Mouse (Mus musculus) olfactory bulb, adult 2 months (tissue): Measurements from ENCODE around the gene Suclg1. TPM values are rescaled to one million over a fixed set of nuclear protein-coding genes. Genes with fewer than 3 reads are reported as not detected.
A peak's percentile ranks its signal among the peaks of the same experiment; 100 is the strongest.

Experiments used
- H3K27ac ChIP-seq: fragments of 200-500 bp; 2 replicates; pipeline ENCODE4 v1.5.1; 2012; ENCODE audit warnings: low read depth, low read length; ENCODE audit not compliant: insufficient read depth
- H3K4me1 ChIP-seq: fragments of 200-500 bp; 2 replicates; pipeline ENCODE4 v1.6.1; 2012; ENCODE audit warnings: low read length; ENCODE audit not compliant: control insufficient read depth, insufficient read depth
- H3K4me3 ChIP-seq: fragments of 200-500 bp; 2 replicates; pipeline ENCODE4 v1.5.1; 2012; ENCODE audit warnings: mild to moderate bottlenecking, low read depth, low read length, moderate library complexity; ENCODE audit not compliant: insufficient read depth
- CTCF ChIP-seq: fragments of 200-500 bp; IDR thresholded peaks from 2 replicates; pipeline ENCODE4 v1.5.1; 2012; ENCODE audit warnings: low read depth, mild to moderate bottlenecking, low read length, moderate library complexity; ENCODE audit not compliant: insufficient read depth
- POLR2A ChIP-seq: fragments of 200-500 bp; IDR thresholded peaks from 2 replicates; pipeline ENCODE4 v1.6.1; 2012; ENCODE audit warnings: mild to moderate bottlenecking, low read depth, low read length, moderate library complexity; ENCODE audit not compliant: insufficient read depth
- WGBS: fragments of 180-500 bp; shearing (Covaris S2); methylation state at CpG from one replicate; pipeline ENCODE4 v1.1.7; 2018; 5-methylcytosine and 5-hydroxymethylcytosine counted together
- polyA plus RNA-seq: library from polyadenylated mRNA; stranded (reverse); fragments of >200 nt; gene quantifications from 2 replicates; pipeline ENCODE4 v1.2.4, GENCODE M21; 2012; ENCODE audit warnings: low replicate concordance; ENCODE audit not compliant: missing spikeins, insufficient read depth, insufficient read length

Suclg1 gene
- 604 TPM in 1 of 2 replicates, not detected in the other for polyA plus RNA-seq

- under 1% methylated on average over 58 of the region's 58 CpGs for WGBS
- peak within 1 kb of the TSS; percentile 95 for H3K27ac ChIP-seq
- H3K4me3 ChIP-seq = peak within 1 kb of the TSS; percentile 65
- TF ChIP-seq POLR2A (peak; percentile 64), CTCF (no peak)
- peaks cover 6% of the 10 kb centered on the region for H3K4me1 ChIP-seq
Measured at GRCm38 (mm10) chr6:73248237-73249048, at the start of gene Suclg1. TSS of gene Suclg1 (plus strand) at chr6:73248382.

- Histone ChIP-seq H3K27ac (no peak overlapping the region), H3K4me3 (no peak overlapping the region), H3K4me1 (no peaks in the 10 kb centered on the region)
- WGBS = 81% methylated on average over 2 of the region's 2 CpGs
- no peak for TF ChIP-seq POLR2A
Measured at GRCm38 (mm10) chr6:73203724-73204123, 44.5 kb upstream of the Suclg1 start.

- no peak for TF ChIP-seq CTCF
- no peak for TF ChIP-seq POLR2A
- no peaks in the 10 kb centered on the region for H3K4me1 ChIP-seq
- no peak overlapping the region for H3K4me3 ChIP-seq
- H3K27ac ChIP-seq = no peak overlapping the region
- WGBS = 85% methylated on average over 4 of the region's 4 CpGs
Measured at GRCm38 (mm10) chr6:73204937-73205336, 43.2 kb upstream of the Suclg1 start.

GRCm38 (mm10) chr6:73209598-73209997 is 38.6 kb upstream of the Suclg1 start:
- no peak overlapping the region for H3K4me3 ChIP-seq
- no peaks in the 10 kb centered on the region for H3K4me1 ChIP-seq
- WGBS = 85% methylated on average over 6 of the region's 6 CpGs
- TF ChIP-seq POLR2A = no peak
- TF ChIP-seq CTCF = no peak
- no peak overlapping the region for H3K27ac ChIP-seq

GRCm38 (mm10) chr6:73210445-73210972 is 37.7 kb upstream of the Suclg1 start:
- Histone ChIP-seq H3K4me1 (no peaks in the 10 kb centered on the region), H3K4me3 (no peak overlapping the region), H3K27ac (no peak overlapping the region)
- WGBS = 88% methylated on average over 4 of the region's 4 CpGs
- TF ChIP-seq POLR2A = no peak
- no peak for TF ChIP-seq CTCF

- WGBS = 94% methylated on average over 3 of the region's 3 CpGs
Measured at GRCm38 (mm10) chr6:73211036-73211435, 37.1 kb upstream of the Suclg1 start.

GRCm38 (mm10) chr6:73211602-73212001 is 36.6 kb upstream of the Suclg1 start:
- Histone ChIP-seq H3K27ac (no peak overlapping the region), H3K4me1 (no peaks in the 10 kb centered on the region), H3K4me3 (no peak overlapping the region)
- no peak for TF ChIP-seq POLR2A
- no peak for TF ChIP-seq CTCF

More at GRCm38 (mm10) chr6:73211036-73211435, 37.1 kb upstream of the Suclg1 start:
- H3K4me3 ChIP-seq = no peak overlapping the region
- no peaks in the 10 kb centered on the region for H3K4me1 ChIP-seq
- no peak for TF ChIP-seq POLR2A
- no peak for TF ChIP-seq CTCF
- H3K27ac ChIP-seq = no peak overlapping the region

GRCm38 (mm10) chr6:73221189-73221957 is 26.8 kb upstream of the Suclg1 start, which contains the start of gene Dnah6:
TSS of gene Dnah6 (minus strand) at chr6:73221651.
- WGBS = 32% methylated on average over 25 of the region's 25 CpGs
- no peak for TF ChIP-seq POLR2A
- no peak for TF ChIP-seq CTCF
- Histone ChIP-seq H3K4me1 (peaks cover 3% of the 10 kb centered on the region), H3K4me3 (peak within 1 kb of the TSS; percentile 35), H3K27ac (peak within 1 kb of the TSS; percentile 7; the same call in 1 of the 2 replicates)
